Mouse (Mus musculus): ENCODE data around the gene Gm49369.
A peak's percentile ranks its signal among the peaks of the same experiment; 100 is the strongest.

Gene Gm49369

GRCm38 (mm10) chr7:142393191-142393590 is 10.7 kb upstream of the Gm49369 start:
- no peak for DNase-seq

DNA sequence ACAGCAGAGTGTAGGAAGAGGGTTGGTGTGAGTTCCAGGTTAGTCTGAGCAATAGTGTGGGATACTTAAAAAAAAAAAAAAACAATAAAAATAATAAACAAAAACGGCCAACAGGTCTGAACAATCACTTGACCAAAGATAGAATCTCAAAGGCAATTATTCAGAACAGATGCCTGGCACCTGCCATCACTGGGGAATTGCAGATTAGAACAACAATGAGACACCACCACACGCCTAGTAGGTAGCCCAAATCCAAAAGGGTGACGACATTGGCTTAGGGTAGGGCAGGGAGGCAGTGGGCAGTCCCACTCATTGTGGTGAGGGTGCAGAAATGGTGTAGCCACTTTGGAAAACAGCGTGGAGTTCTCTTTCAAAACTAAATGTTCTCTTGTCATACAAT is 9.1 kb upstream of the Gm49369 start:
- no peak for DNase-seq

DNA sequence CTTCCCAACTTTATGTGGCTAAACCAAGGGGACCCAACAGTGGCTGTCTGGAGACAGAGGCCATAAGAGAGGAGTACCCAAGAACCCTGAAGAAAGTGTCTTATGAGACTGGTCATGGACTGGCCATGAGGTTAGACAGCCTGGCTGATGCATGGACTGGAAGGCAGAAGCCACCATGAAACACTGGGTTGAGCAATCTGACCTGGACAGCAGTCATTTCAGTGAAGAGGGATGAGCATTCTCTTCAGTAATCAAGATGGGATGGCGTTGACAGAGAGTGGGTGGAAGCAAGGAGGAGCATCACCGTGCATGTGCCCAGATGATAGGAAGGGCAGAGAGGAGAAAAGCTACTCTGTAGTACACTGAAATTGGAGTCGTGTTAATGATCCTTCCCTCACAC is 8.6 kb upstream of the Gm49369 start:
- DNase-seq = no peak

- no peak for DNase-seq
Measured at GRCm38 (mm10) chr7:142389961-142390650, 7.6 kb upstream of the Gm49369 start.

- DNase-seq = no peak
Measured at GRCm38 (mm10) chr7:142388740-142389139, 6.3 kb upstream of the Gm49369 start.

- DNase-seq = no peak
Measured at GRCm38 (mm10) chr7:142388198-142388597, 5.7 kb upstream of the Gm49369 start.

DNA sequence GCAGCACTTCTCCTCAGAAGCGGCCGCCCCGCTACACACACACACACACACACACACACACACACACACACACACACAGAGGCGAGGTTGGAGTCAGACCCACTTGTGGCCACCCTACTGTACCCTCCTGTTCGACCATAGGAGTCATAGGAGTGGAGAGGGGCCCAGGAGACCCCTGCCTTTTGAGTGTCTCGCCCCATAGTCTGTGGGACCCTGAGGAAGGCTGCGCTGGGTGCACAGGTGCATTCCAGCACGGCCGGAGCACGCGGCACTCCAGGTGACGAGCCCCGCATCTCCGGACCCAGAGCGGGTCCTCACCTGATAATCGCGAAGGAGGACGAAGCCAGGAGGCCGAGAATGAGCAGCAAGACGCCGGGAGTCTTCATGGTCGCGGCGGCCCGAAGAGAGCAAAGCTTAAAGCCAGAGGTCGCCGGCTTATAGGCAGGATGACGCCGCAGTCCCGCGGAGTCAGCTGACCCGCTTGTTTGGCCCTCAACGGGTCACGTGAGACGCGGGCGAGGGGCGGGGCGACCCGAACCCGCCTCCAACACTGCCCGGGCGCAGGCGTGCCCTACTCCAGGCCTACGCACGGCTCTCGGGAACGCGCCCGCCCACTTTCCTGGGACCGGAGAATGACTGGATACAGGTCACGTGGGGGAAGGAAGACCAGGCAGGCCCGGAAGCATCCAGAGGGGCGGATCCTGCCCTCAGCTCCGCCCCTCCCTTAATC is 5.1 kb upstream of the Gm49369 start, which contains the start of gene Ctsd:
Gene Ctsd, minus strand, starts transcription at position 620 of the 730 bp plus-strand sequence.
- peak; percentile 91 to 92 for DNase-seq

- no peak for DNase-seq
Measured at GRCm38 (mm10) chr7:142386621-142387201, 4.2 kb upstream of the Gm49369 start.

DNA sequence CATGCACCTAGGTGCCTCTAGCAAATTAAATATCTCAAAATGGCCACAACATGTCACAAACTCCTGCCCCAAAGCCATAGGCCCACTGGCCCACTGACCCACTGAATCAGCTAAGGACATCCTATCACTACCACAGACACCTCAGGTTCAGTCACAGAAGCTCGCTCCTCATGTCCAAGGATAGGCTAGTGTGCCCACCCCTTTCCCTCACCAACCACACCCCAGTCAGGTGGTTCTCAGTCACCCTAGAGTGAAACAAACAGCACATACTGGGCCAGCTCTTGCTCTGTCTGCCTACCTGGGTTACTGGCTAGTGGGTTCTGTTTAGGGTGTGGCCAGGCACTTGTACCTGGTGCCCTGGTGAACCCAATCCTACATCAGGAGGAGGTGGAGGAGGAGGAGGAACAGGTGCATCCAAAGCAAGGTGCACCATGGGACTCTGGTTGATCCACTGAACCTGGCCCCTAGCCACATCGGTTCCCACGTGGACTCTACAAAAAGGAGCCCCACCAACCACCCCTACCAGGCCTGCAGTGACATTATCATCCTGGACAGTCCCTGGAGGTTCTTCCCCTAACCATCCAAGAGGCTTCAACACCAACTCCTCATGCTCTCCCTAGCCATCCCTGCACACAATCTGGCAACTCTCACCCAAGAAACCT is 3.4 kb upstream of the Gm49369 start:
- DNase-seq = no peak

GRCm38 (mm10) chr7:142384306-142384705 is 1.8 kb upstream of the Gm49369 start:
- no peak for DNase-seq

DNA sequence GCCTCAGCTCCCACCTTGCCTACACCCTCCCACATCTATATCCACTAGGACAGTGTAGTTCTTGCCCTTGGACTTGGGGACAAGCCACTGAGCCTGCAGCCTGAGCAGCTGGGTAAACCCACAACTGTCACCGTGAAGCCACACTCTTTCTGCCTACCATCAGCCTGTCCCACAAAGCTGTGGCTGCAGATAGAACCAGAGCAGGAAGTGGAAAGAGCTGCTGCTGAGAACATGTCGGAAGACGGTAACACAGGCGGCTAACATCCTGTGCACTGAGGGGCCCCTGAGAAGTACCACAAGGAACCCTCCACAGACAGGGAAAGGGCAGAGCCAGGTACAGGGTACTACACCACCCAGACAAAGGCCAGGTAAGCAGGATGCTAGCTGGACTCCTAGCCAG is 1.3 kb downstream of the Gm49369 start:
- DNase-seq = peak; percentile 71 to 82

DNA sequence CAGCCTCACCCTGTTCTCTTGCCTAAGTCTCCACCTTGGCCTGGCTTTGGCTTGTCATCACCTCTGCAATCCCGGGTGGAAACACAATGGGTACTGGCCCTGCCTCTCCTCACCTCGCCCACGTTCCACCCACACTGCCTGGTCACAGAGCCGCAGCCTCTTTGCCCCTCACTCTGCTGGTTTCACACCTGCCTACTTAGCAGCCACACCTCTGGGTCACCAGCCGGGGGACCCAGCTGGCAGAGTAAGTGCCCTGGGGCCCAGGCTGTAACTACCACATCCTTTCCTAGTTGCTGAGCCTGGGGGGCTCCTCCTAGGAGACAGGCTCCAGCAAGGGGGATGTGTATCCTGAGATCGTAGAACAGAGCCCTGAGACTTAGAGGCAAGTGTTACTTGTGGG is 3.3 kb downstream of the Gm49369 start:
- peak; percentile 37 to 63 for DNase-seq

- DNase-seq = no peak
Measured at GRCm38 (mm10) chr7:142377233-142377925, 5.1 kb downstream of the Gm49369 start.

GRCm38 (mm10) chr7:142376096-142376495 is 6.4 kb downstream of the Gm49369 start:
- no peak for DNase-seq

DNA sequence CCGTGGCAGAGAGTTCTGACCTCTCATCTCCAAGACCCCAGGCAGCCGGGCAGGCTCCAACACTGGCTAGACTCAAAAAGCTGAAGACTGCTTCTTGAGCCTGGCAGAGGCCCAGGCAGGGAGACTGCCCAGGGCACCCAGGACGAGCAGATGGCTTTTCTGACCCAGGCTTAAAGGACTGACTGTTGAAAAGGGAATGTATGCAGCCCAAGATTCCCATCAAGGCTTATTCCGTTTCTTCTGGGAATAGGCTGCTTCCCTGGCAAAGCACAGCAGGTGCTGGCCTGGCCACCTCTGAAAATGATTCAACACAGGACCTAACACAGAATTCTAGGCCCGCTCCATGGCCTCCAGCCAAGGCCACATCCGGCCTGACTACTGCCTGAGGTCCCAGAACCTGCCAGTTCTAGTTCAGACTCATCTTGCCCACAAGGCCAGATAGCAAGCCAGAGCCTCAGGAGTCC is 7.2 kb downstream of the Gm49369 start:
- DNase-seq = no peak

DNA sequence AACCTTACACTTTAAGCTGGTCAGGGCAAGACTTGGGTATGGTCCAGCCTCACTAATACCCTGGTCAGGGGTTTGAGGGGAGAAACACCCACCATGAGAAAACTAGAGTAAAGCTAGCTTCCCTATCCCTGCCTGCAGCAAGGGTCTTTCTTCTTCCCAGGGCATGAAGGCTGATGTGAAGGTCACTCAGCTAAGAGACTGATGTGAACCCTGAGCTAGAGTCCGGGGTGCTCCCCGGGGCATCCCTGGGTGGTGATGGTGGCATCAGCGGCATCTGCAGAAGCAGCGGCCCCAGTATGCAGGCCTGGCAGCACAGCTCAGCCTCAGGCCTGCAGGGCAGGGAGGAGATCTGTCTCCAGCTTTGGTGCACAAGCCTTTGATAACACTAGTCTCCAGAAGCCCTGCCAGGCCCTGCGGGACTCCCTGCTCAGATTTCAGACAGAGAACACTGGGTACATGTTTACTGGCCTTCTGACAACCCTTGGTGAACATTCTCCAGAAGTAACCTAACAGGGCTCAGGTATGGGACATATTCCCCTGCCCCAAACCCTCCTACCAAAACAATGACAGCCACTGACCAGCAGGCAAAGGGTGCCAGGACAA is 8.0 kb downstream of the Gm49369 start:
- no peak for DNase-seq

DNA sequence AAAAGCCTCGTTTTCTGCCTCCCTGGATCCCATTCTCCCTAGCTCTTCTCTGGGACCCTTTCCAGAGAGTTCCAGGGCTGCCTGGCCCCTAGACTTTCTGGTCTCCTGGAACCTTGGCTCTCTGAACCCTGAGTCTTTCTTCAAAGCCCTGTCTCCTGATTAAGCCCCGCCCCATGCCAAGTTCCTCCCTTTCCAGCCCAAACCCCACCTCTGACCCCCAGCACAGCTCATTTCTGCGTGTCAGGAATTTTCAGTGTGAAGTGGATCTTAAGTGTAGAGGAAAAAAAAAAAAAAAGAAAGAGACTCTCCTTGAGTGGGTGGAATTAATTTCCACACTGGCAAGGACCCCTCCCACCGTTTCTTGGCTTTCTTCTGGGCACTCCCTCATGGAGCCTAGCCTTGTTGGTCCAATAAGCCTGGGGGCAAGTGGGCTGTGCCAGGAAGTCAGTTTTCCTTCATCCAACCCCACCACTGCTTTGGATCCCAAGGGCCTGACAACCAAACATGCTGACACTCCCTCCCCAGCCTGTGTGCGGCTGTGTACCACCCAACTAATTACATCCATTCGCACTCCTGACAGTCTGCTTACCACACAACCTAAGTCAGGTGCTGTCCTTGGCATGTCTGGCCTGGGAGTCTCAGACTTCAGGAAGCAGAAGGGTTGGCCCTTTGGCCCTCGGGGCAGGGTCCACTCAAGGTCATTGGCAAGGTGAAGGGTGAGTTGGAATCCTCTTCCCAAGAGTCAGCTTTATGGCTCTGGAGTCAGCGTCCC is 8.6 kb downstream of the Gm49369 start, which contains the start of gene Ifitm10:
Gene Ifitm10, minus strand, starts transcription at position 113 of the 772 bp plus-strand sequence.
- no peak for DNase-seq

GRCm38 (mm10) chr7:142373039-142373438 is 9.4 kb downstream of the Gm49369 start:
- no peak for DNase-seq

DNA sequence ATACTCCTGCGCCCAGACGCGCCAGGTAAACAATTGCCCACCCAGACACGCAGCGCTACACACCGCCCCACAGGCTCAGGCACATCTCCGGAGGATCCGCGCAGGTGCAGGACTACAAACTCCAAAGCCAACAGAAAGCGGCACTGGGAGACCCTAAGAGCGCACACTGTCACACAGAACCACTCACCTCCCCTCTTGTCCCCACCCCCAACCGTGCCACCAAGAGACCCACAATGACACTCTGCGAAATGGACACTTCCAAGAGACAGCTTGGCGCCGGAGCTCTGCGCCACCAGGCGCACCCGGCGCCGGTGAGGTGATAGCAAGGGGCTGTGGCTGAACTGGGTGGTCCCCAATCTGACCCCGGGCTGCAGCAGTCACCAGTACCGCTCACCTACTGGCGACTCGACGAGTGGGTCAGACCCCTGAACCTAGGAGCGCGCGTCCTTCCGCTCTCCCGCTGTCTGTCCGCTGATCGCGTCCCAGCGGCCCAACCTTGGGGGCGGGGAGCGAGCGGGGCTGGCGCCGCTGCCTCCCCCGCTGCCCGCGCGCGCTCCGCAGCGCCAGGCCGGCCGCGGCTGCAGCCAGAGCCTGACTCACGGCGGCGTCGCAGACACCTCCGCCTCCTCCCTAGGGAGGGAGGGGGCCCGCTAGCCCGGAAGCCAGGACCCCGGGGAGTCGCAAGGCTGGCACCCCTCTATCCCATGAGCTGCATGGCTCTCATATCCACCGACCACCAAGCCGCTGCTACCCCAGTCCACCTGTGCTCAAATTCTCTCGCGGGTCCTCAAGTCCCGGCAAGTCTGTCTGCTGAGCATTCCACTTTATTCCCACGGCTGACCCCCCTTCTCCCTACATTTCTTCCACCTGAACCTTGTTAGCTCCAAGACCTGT is 10.5 kb downstream of the Gm49369 start:
- no peak for DNase-seq

DNA sequence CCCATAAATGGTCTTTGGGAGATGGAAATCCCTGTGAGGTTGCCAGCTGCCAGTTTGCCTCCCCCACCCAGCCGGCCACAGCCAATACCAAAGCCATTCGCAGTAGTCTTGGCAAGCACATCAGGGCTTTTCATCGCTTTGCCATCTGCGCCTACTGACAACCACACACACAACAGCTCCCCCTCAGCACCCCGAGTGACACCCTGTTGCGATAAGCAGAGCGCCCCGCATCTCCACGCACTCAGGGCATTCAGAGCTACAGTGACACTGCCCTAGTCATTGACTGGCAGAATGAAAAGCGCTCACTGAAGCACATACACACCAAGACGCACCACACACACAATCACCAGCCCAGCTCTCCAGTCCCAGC is 11.1 kb downstream of the Gm49369 start:
- no peak for DNase-seq

Data from thymus, adult 18-20 months (tissue).